Mouse (Mus musculus): Measurements from ENCODE around the gene 6430548M08Rik. TPM values are rescaled to one million over a fixed set of nuclear protein-coding genes. Genes with fewer than 3 reads are reported as not detected.

Gene 6430548M08Rik
- 14.8 TPM for polyA plus RNA-seq (2014; fragmentation: Illumina TruSeq; extraction: RNeasy Lipid Tissue Mini Kit (QIAGEN cat#74804); ENCODE audit: low read depth, low replicate concordance)

DNA sequence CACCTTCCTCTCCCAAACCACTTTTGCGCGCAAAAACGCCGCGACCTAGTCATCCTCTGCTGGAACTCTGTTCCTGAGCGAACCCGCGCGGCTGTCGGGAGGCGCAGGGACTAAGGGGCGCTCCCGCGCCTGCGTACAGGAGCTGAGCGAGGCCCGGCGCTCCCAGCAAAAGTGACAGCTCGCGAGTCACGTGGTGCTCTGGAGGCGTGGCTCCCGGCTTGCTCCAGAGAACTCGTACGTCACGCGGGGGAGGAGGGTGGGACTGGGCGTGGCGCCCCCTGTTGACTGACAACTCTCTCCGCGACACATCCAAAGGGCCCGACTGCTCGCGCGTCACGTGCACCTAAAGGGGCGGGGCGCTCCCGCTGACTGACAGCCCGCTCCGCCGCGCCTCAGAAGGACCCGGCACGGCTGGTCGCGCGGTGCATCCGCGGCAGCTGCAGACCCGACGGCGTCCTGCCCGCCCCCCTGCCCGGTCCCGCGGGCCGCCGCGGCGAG is at the start of gene 6430548M08Rik:
Gene 6430548M08Rik (plus strand): TSS at position 395 of the 498 bp plus-strand sequence.

DNA sequence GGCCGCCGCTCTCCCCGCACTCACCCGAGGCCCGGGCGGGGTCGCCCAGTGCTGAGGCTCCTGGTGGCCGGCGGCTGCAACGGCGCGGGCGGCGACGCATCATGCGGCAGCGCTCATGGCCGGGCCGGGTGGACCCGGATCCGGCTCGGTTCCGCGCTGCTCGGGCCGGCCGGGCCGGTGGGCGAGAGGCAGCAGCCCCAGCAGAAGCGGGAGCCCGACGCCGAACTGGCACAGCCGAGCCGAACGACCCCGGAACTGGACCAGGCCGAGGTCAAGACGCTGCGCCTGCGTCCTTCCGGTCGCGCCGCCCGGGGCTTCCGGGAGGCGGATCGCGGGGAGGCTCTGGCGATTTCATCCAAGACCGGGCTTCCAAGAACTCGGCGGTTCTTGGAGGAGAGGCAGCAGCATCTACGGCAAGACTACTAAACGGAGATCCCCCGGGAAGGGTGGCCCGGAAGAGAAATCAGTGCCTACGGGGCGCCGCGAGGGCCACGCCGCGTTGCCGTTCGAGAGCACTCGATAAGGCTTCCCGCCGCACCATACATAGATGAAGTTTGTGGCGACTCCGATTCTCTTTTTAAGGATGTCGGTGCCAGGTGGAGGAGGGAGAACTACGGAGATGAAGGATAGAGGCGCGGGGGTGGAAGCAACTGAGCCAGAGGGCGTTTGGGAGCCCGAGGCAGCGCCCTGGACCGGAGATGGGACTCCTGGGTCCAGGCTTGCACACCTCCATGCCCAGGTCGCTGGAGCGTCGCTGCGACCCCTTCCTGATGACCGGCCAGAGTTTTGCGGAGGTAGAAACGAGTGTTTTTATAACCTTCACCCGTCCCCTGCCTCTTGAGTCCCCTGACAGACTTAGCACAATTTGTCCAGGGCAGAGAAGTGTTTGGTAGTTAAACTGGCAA is 12.6 kb upstream of the 6430548M08Rik start, which contains the start of gene Zdhhc7:
Gene Zdhhc7 (minus strand): TSS at position 415 of the 905 bp plus-strand sequence.

GRCm38 (mm10) chr8:120177318-120178123 is 63.6 kb downstream of the 6430548M08Rik start, which contains the start of gene Fam92b:
Gene Fam92b (minus strand): TSS chr8:120177466.

Other genes with a start within 250 kb of the 6430548M08Rik start
- gene Usp10, start 203.8 kb upstream of the 6430548M08Rik start, polyA plus RNA-seq (2014; fragmentation: Illumina TruSeq; extraction: RNeasy Lipid Tissue Mini Kit (QIAGEN cat#74804); ENCODE audit: low read depth, low replicate concordance) = 18.4 TPM
- gene Gm20388, start 203.3 kb upstream of the 6430548M08Rik start, polyA plus RNA-seq (2014; fragmentation: Illumina TruSeq; extraction: RNeasy Lipid Tissue Mini Kit (QIAGEN cat#74804); ENCODE audit: low read depth, low replicate concordance) = 3.8 TPM
- gene Crispld2, start 121.7 kb upstream of the 6430548M08Rik start, polyA plus RNA-seq (2014; fragmentation: Illumina TruSeq; extraction: RNeasy Lipid Tissue Mini Kit (QIAGEN cat#74804); ENCODE audit: low read depth, low replicate concordance) = 6.0 TPM
- 2.0 TPM for gene Zdhhc7, start 12.7 kb upstream of the 6430548M08Rik start, polyA plus RNA-seq (2014; fragmentation: Illumina TruSeq; extraction: RNeasy Lipid Tissue Mini Kit (QIAGEN cat#74804); ENCODE audit: low read depth, low replicate concordance)
- not detected for gene Fam92b, start 63.3 kb downstream of the 6430548M08Rik start, polyA plus RNA-seq (2014; fragmentation: Illumina TruSeq; extraction: RNeasy Lipid Tissue Mini Kit (QIAGEN cat#74804); ENCODE audit: low read depth, low replicate concordance)
- 5.6 TPM for gene Gse1, start 114.3 kb downstream of the 6430548M08Rik start, polyA plus RNA-seq (2014; fragmentation: Illumina TruSeq; extraction: RNeasy Lipid Tissue Mini Kit (QIAGEN cat#74804); ENCODE audit: low read depth, low replicate concordance)